Mouse (Mus musculus) limb, embryonic 12.5 days (tissue): ENCODE measurements around the gene Pnma1. TPM values are rescaled to one million over a fixed set of nuclear protein-coding genes. Genes with fewer than 3 reads are reported as not detected.

Experiments used
- ATAC-seq: fragments of 200-750 bp; cut with Nextera tagmentation; 2 replicates; pipeline ENCODE4 v1.8.0; 2017; ENCODE audit warnings: low read depth, moderate TSS enrichment; ENCODE audit not compliant: insufficient number of reproducible peaks, insufficient read depth, low FRiP score, low TSS enrichment
- H3K27ac ChIP-seq: fragments of 300-500 bp; sonication (generic); 2 replicates; pipeline ENCODE4 v1.5.1; 2016; ENCODE audit warnings: mild to moderate bottlenecking, moderate library complexity
- H3K27me3 ChIP-seq: fragments of 300-500 bp; sonication (generic); 2 replicates; pipeline ENCODE4 v1.6.1; 2016; ENCODE audit warnings: mild to moderate bottlenecking, moderate library complexity
- H3K36me3 ChIP-seq: fragments of 300-500 bp; sonication (generic); 2 replicates; pipeline ENCODE4 v1.6.1; 2016; ENCODE audit warnings: mild to moderate bottlenecking, moderate library complexity
- H3K4me1 ChIP-seq: fragments of 300-500 bp; sonication (generic); replicated peaks from 2 replicates; pipeline ENCODE4 v1.6.1; 2016
- H3K4me2 ChIP-seq: fragments of 300-500 bp; sonication (generic); 2 replicates; pipeline ENCODE4 v1.6.1; 2016; ENCODE audit warnings: mild to moderate bottlenecking, moderate library complexity
- H3K4me3 ChIP-seq: fragments of 300-500 bp; sonication (generic); replicated peaks from 2 replicates; pipeline ENCODE4 v1.5.1; 2016; ENCODE audit warnings: mild to moderate bottlenecking
- H3K9ac ChIP-seq: fragments of 300-500 bp; sonication (generic); replicated peaks from 2 replicates; pipeline ENCODE4 v1.6.1; 2016; ENCODE audit warnings: mild to moderate bottlenecking, moderate library complexity
- H3K9me3 ChIP-seq: fragments of 300-500 bp; sonication (generic); 2 replicates; pipeline ENCODE4 v1.6.1; 2016; ENCODE audit warnings: mild to moderate bottlenecking, moderate library complexity
- WGBS: fragments of 180-500 bp; shearing (Covaris S2); methylation state at CpG from one replicate; pipeline ENCODE4 v1.1.7; 2016; 5-methylcytosine and 5-hydroxymethylcytosine counted together
- polyA plus RNA-seq: library from polyadenylated mRNA; unstranded; fragments of >200 nt; fragmentation: Nextera tagmentation; extraction: Ambion mirVana; gene quantifications from 2 replicates; pipeline ENCODE4 v1.2.1, GENCODE M21; 2016

Gene Pnma1
- polyA plus RNA-seq, 1 experiment from 2014 or later = 1.2 TPM

DNA sequence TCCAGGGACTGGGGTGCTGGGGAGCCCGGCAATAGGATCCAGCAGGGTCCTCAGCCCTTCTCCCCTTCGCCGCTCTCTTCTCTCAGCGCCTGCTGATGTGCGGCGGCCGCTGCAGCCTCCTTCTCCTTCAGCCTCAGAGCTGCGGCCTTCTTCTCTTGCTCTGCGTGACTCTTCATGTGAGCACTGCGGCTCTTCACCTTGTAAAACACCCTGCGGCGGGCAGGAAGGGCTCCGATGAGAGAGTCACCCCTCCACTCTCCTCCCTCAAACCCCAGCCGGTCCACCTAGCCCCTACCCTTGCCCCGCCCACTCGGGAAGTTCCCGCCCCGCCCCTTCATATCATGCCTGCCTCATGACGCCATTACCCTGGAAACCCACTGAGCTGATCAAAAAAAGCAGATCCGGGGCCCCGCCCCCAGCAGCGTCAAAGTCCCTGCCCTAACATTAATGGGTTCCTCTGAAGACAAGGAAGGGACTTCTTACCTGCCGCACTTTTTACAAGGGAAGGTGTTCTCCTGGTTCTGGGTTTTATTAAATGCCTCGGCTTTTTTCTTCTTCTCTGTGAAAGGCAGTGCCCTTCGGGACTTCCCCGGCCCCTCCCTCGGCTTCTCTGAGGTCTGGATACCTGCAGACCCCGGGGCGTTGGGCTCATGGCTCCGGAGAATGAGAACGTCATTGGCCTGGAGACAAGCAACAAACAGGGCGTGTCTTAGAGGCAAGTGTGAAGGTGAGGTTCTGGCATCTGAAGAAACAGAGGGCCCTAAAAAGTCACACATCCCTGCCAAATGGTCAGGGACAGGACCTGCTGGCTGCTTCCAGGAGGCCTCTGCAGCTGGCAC, 4.3 kb upstream of the Pnma1 start:
- no peaks in the 10 kb centered on the region for H3K27me3 ChIP-seq
- H3K36me3 ChIP-seq = peaks cover 69% of the 10 kb centered on the region
- peaks cover 20% of the 10 kb centered on the region for H3K4me1 ChIP-seq
- H3K9me3 ChIP-seq = no peaks in the 10 kb centered on the region
- H3K4me3 ChIP-seq = no peak overlapping the region
- H3K4me2 ChIP-seq = no peak overlapping the region
- ATAC-seq = no peak
- H3K9ac ChIP-seq = no peak overlapping the region
- H3K27ac ChIP-seq = no peak overlapping the region
- WGBS = 49% methylated on average over 32 of the region's 32 CpGs

DNA sequence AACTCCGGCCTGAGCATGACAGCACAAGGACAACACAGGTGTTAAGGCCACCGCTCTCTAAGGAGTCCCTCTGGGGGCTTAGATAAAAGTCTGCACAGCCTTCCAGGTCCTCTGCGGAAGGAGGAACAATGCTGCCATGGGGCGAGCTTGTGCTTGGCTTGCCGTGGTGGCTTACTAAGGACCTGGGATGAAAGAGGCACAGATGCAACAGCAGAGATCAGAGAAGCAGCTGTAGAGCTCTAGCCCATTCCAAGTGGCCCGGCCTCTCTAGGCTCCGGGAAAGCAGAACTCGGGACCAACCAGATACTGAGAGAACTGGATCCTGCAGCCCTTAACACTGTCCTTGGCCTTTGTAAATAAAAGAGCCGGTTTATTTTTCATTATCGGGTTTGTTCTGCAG, 3.6 kb upstream of the Pnma1 start:
- 0 out of 2 replicates have a peak overlapping the region, but pooled peaks have one; percentile 7 for H3K27ac ChIP-seq
- no peaks in the 10 kb centered on the region for H3K27me3 ChIP-seq
- 88% methylated on average over 10 of the region's 10 CpGs for WGBS
- H3K36me3 ChIP-seq = peaks cover 63% of the 10 kb centered on the region
- peaks cover 20% of the 10 kb centered on the region for H3K4me1 ChIP-seq
- H3K9me3 ChIP-seq = no peaks in the 10 kb centered on the region
- H3K4me3 ChIP-seq = no peak overlapping the region
- ATAC-seq = no peak
- H3K9ac ChIP-seq = no peak overlapping the region
- no peak overlapping the region for H3K4me2 ChIP-seq

DNA sequence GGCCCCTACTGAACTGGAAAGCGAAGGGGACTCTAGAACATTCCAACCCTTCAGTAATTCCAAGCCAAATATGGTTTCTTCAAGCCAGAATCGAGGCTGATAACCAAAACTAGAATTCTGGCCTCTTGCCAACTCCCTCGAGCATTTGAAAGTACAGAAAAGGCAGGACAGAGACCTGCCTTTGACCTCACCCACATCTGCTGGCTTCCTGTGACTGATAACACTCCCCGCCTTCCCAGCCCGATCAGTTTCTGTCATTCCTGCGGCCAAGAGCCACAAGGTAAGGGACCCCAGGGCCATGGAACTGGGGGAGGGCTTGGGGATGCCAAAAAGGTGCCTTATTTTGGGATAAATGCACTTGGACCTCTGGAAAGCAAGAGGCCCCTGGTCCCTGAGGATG, 2.7 kb upstream of the Pnma1 start:
- peaks cover 20% of the 10 kb centered on the region for H3K4me1 ChIP-seq
- H3K9ac ChIP-seq = no peak overlapping the region
- 71% methylated on average over 6 of the region's 6 CpGs for WGBS
- no peak for ATAC-seq
- peaks cover 53% of the 10 kb centered on the region for H3K36me3 ChIP-seq
- H3K9me3 ChIP-seq = no peaks in the 10 kb centered on the region
- H3K4me3 ChIP-seq = no peak overlapping the region
- no peak overlapping the region for H3K27ac ChIP-seq
- no peaks in the 10 kb centered on the region for H3K27me3 ChIP-seq
- no peak overlapping the region for H3K4me2 ChIP-seq

DNA sequence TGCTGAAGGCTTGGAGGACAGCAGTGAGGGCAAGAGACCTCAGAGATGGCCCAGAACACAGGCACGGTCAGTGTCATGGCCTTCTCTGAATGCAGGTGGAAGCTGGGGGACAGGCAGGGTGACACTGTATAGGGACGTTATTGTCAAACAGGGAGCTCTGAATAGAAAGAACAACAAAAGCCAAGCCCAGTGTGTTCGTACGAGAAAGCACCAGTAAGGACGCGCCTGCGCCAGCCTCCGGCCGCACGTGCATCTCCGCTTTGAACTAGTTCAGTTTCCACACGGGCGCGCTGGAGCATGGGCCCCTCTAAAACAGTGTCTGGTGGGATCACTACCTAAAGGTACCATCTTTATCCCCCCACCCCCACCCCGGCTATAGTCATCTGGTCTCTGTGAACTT, 1.7 kb upstream of the Pnma1 start:
- 88% methylated on average over 15 of the region's 15 CpGs for WGBS
- Histone ChIP-seq H3K9ac (no peak overlapping the region), H3K4me1 (peaks cover 20% of the 10 kb centered on the region), H3K4me2 (no peak overlapping the region), H3K4me3 (no peak overlapping the region), H3K9me3 (no peaks in the 10 kb centered on the region), H3K36me3 (peaks cover 47% of the 10 kb centered on the region), H3K27me3 (no peaks in the 10 kb centered on the region), H3K27ac (peak overlapping the region; percentile 7; the same call in 1 of the 2 replicates)
- no peak for ATAC-seq

DNA sequence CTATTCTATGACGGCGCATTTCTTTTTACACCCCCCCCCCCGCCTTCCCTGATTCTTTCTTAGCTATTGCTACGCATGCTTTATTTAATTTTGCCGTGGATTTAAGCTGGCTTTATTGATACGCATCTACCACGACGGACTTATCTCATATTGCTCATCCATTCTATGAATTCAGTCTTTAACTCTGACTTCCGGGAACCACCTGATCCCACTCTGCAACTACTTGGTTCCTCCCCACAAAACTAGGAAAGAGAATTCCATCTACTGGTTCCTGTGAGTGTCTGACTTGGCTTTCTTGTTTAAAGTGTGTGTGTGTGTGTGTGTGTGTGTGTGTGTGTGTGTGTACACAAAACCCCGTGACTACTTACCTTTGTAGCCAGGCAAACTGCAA, 328 bp upstream of the Pnma1 start:
- no peak for ATAC-seq
- peak overlapping the region; percentile 77 for H3K4me2 ChIP-seq
- peaks cover 39% of the 10 kb centered on the region for H3K36me3 ChIP-seq
- no peaks in the 10 kb centered on the region for H3K9me3 ChIP-seq
- H3K9ac ChIP-seq = peak overlapping the region; percentile 63
- peaks cover 20% of the 10 kb centered on the region for H3K4me1 ChIP-seq
- WGBS = 20% methylated on average over 10 of the region's 10 CpGs
- no peaks in the 10 kb centered on the region for H3K27me3 ChIP-seq
- no peak overlapping the region for H3K27ac ChIP-seq
- H3K4me3 ChIP-seq = peak overlapping the region; percentile 47

DNA sequence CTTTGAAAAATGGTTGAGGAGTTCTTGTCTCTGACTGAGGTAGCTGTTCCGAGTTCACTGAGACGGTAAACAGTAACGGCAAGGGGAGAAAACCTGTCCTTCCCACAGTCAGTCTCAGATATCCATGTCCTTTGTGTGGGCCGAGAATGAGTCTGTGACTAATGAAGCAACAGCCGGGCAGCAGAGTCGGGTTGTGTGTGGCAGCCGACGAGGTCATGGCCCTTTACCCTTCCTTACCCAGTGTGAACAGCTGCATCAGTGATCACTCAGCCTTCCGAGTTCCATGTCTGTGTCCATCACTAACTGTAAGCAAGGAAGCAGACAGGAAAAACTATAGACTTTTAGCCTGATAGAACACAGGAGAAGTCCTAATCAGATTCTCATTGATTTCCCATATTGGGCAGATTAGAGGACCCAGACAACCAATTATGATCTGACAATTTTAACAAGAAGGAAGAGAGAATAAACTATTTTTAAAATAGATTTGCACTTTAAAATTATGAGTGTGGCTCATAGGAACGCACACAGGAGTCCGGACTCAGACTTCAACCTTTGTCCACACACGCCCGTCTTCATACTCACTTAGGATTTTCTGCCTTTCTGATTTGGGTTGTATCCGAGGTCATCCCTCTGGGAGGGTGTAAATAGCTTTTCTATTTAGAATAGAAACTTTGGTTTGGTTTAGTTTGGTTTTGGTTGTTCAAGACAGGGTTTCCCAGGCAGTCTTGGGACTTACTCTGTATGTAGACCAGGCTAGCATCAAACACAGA, 5.8 kb downstream of the Pnma1 start:
- H3K4me3 ChIP-seq = no peak overlapping the region
- H3K4me1 ChIP-seq = no peaks in the 10 kb centered on the region
- H3K4me2 ChIP-seq = no peak overlapping the region
- no peaks in the 10 kb centered on the region for H3K27me3 ChIP-seq
- H3K36me3 ChIP-seq = peaks cover 23% of the 10 kb centered on the region
- WGBS = 68% methylated on average over 14 of the region's 14 CpGs
- no peak for ATAC-seq
- no peak overlapping the region for H3K27ac ChIP-seq
- H3K9ac ChIP-seq = no peak overlapping the region
- H3K9me3 ChIP-seq = no peaks in the 10 kb centered on the region

DNA sequence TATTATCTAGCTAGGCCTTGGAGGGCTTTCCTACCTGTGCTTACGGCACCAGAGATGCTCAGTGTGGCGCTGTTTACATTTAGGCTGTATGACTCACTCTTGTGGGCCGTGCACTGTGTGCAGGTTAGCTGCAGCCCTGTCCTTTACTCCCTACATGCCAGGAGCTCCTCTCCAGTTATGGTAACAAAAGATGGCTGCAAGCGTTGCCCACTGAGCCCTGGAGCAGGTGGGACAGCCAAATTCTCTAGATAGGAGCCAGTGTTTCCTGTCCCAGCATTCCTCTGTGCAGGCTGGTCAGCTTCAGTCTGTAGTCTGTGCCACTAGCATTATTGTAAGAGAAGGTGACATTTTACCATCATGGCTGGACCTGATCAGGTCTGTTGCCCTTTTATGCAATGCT, 7.0 kb downstream of the Pnma1 start:
- Histone ChIP-seq H3K4me3 (no peak overlapping the region), H3K36me3 (peaks cover 35% of the 10 kb centered on the region), H3K9me3 (no peaks in the 10 kb centered on the region), H3K4me2 (no peak overlapping the region), H3K4me1 (no peaks in the 10 kb centered on the region), H3K27me3 (no peaks in the 10 kb centered on the region), H3K27ac (no peak overlapping the region), H3K9ac (no peak overlapping the region)
- 87% methylated on average over 4 of the region's 4 CpGs for WGBS
- ATAC-seq = no peak

DNA sequence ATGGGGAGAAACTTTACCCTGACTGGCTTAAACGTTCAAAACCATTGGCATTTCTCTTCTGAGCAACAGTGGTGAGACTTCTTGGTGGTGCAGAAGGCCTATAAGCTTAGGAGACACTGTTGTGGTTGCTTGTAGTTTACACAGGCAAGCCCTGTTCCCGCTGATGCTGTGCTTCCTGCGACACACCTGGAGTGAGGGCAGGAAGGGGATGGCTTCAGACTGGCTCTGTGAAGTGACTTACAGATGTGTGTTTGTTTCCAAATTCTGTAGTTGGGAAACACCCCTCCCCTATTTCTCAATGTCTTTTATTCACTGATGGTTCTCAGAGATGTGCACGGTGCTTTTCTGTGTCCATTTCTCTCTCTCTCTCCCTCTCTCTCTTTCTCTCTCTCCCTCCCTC, 8.2 kb downstream of the Pnma1 start:
- 72% methylated on average over 4 of the region's 4 CpGs for WGBS
- no peak overlapping the region for H3K9ac ChIP-seq
- no peak for ATAC-seq

DNA sequence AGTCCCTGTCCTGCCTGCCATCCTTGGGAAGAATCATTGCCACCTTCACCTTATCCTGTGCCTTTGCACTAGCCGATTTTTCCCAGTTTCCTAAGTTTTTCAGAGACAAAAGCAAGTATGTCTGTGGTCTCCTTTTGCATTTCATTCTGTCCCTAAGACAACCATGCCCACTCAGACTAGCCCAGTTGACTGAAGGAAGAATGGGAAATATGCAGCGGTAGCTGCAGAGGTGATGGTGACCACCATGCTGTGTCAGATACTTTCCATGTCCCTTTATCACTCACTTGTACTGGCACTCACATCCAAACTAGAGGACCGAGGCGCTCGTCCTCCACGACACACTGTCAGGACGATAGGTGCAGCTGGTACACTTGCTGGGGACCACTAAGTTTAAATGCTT, 11.2 kb downstream of the Pnma1 start:
- H3K27ac ChIP-seq = no peak overlapping the region
- ATAC-seq = no peak
- no peak overlapping the region for H3K4me2 ChIP-seq
- WGBS = 90% methylated on average over 7 of the region's 7 CpGs
- peaks cover 37% of the 10 kb centered on the region for H3K36me3 ChIP-seq
- no peaks in the 10 kb centered on the region for H3K27me3 ChIP-seq
- H3K9ac ChIP-seq = no peak overlapping the region
- H3K4me1 ChIP-seq = no peaks in the 10 kb centered on the region
- H3K9me3 ChIP-seq = no peaks in the 10 kb centered on the region
- no peak overlapping the region for H3K4me3 ChIP-seq

More for the DNA sequence above, 8.2 kb downstream of the Pnma1 start:
- Histone ChIP-seq H3K27me3 (no peaks in the 10 kb centered on the region), H3K4me2 (no peak overlapping the region), H3K27ac (no peak overlapping the region), H3K36me3 (peaks cover 40% of the 10 kb centered on the region), H3K9me3 (no peaks in the 10 kb centered on the region), H3K4me3 (no peak overlapping the region), H3K4me1 (no peaks in the 10 kb centered on the region)

DNA sequence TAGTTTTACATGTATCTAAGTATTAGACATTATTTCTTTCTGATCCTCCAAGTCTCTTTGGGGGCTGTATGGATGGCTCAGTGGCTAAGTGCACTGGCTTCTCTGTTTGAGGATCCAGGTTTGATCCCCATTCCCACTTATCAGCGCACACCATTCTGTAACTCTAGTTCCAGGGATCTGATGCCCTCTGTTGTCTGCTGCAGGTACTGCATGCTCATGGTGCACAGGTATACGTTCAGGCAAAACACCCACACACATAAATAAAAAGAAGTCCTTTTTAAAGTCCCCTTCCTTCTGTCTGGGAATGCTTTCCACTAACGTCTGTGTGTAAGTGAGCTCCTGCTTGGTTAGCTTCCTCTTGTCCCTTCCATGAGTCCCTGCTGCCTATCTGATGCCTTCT, 16.0 kb downstream of the Pnma1 start:
- H3K4me1 ChIP-seq = no peaks in the 10 kb centered on the region
- H3K4me2 ChIP-seq = no peak overlapping the region
- no peaks in the 10 kb centered on the region for H3K9me3 ChIP-seq
- no peaks in the 10 kb centered on the region for H3K27me3 ChIP-seq
- H3K9ac ChIP-seq = no peak overlapping the region
- no peak overlapping the region for H3K4me3 ChIP-seq
- ATAC-seq = no peak
- H3K27ac ChIP-seq = no peak overlapping the region
- H3K36me3 ChIP-seq = peaks cover 60% of the 10 kb centered on the region
- 59% methylated on average over 3 of the region's 3 CpGs for WGBS

DNA sequence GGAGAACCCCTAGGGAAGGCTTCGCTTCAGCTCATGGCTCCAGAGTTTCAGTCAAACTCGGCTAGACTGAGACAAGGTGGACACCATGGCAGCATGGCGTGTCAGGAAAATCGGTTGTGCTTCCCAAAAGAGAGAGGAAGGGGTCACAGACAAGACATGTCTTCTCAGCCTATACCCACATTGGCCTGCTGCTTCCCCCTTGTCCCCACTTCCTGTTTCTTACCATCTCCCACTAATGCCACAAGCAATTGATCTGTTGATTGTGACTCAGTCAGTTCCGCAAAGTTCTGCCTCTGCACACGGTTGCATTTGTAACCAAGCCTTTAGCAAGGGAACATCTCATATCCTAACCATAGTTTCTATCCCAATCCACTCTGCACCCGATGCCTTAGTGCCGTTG, 18.4 kb downstream of the Pnma1 start:
- H3K27me3 ChIP-seq = no peaks in the 10 kb centered on the region
- 90% methylated on average over 8 of the region's 8 CpGs for WGBS
- ATAC-seq = no peak
- no peak overlapping the region for H3K4me3 ChIP-seq
- no peak overlapping the region for H3K27ac ChIP-seq
- H3K4me2 ChIP-seq = no peak overlapping the region
- no peaks in the 10 kb centered on the region for H3K4me1 ChIP-seq
- peaks cover 52% of the 10 kb centered on the region for H3K36me3 ChIP-seq
- no peaks in the 10 kb centered on the region for H3K9me3 ChIP-seq
- H3K9ac ChIP-seq = no peak overlapping the region
